In genomic region chr10:20226728-20227127, GRCm38 (mm10) we compare ENCODE assay signal across 10 mouse cellular contexts.
DNase-seq lines count a peak whose midpoint lies in the region; ATAC-seq lines count a peak whose summit lies in the region.
"Had no signal": no experiment of that assay in that cellular context is flagged by ENCODE, and none has a peak within 500 bp of the region (broad histone marks: within the 10 kb centered on the region; RNA-seq: fewer than 3 reads in every experiment).

No protein-coding gene starts in this region.

- peak; percentile 20 for DNase-seq in gastrocnemius, postnatal 14 days
- DNase-seq in gastrocnemius, adult 8-10 months (ENCODE audit: low spot score in 2 of 2): no peak
- peak; percentile 20 to 43 for DNase-seq in left cerebral cortex, postnatal 14 days (ENCODE audit: low spot score in 2 of 2)
- no peak for DNase-seq in left cerebral cortex, adult 18-20 months (ENCODE audit: low spot score in 2 of 2)
- peak; percentile 86 for DNase-seq in brain, adult 2 months (ENCODE audit: low read depth, low spot score)
- peak; percentile 78 for DNase-seq in kidney, adult 9 months
- no peak for DNase-seq in spleen, adult 12 weeks (ENCODE audit: low spot score)
- DNase-seq: liver, embryonic 13.5 days; thymus, postnatal 14 days had no signal

- no peak for ATAC-seq in CD4-positive, CD25-positive, alpha-beta regulatory T cell, adult 4 months

- intact Hi-C loops in gastrocnemius, postnatal 14 days (cut with DNase I; ENCODE audit: low total_unique reads): no loop called here
- intact Hi-C loops in left cerebral cortex, postnatal 14 days (cut with DNase I): no loop called here

Comparison
In these comparisons a context has a peak if more than half of its experiments do, and no peak if none do; other contexts are left out.
1. DNase-seq: peak in gastrocnemius, postnatal 14 days (single experiment), left cerebral cortex, postnatal 14 days (2 of 2), brain, adult 2 months (single experiment) and kidney, adult 9 months (single experiment); none in gastrocnemius, adult 8-10 months (0 of 2), left cerebral cortex, adult 18-20 months (0 of 2) and spleen, adult 12 weeks (single experiment).